Mouse (Mus musculus): ENCODE data around the gene Lefty1. TPM values are rescaled to one million over a fixed set of nuclear protein-coding genes. Genes with fewer than 3 reads are reported as not detected.
"Not testable (repeated sequence)": the region's sequence is repeated elsewhere in the genome, so short reads cannot be mapped to it uniquely, and the experiment has no call there.

The Lefty1 gene
- total RNA-seq (2022): under 1 TPM in 3 of 4 experiments, not detected in 1; 0.19 to 0.34 (median 0.24) TPM

- no peak for DNase-seq (ENCODE audit: low spot score in 2 of 2)
These were observed at the start of gene Lefty1 for GRCm38 (mm10) chr1:180934467-180935419. TSS of gene Lefty1 (plus strand) at chr1:180935022.

- DNase-seq (ENCODE audit: low spot score in 2 of 2): peak; percentile 82 to 85
These were observed 46.2 kb upstream of the Lefty1 start for GRCm38 (mm10) chr1:180888556-180889042.

- DNase-seq (ENCODE audit: low spot score in 2 of 2): no peak
These were observed 45.6 kb upstream of the Lefty1 start for GRCm38 (mm10) chr1:180889172-180889571.

- no peak for DNase-seq (ENCODE audit: low spot score in 2 of 2)
These were observed 45.0 kb upstream of the Lefty1 start for GRCm38 (mm10) chr1:180889841-180890240.

GRCm38 (mm10) chr1:180892808-180893207 is 42.0 kb upstream of the Lefty1 start, which contains the start of gene Lefty2:
TSS of gene Lefty2 (plus strand) at chr1:180893108.
- no peak for DNase-seq (ENCODE audit: low spot score in 2 of 2)

DNA sequence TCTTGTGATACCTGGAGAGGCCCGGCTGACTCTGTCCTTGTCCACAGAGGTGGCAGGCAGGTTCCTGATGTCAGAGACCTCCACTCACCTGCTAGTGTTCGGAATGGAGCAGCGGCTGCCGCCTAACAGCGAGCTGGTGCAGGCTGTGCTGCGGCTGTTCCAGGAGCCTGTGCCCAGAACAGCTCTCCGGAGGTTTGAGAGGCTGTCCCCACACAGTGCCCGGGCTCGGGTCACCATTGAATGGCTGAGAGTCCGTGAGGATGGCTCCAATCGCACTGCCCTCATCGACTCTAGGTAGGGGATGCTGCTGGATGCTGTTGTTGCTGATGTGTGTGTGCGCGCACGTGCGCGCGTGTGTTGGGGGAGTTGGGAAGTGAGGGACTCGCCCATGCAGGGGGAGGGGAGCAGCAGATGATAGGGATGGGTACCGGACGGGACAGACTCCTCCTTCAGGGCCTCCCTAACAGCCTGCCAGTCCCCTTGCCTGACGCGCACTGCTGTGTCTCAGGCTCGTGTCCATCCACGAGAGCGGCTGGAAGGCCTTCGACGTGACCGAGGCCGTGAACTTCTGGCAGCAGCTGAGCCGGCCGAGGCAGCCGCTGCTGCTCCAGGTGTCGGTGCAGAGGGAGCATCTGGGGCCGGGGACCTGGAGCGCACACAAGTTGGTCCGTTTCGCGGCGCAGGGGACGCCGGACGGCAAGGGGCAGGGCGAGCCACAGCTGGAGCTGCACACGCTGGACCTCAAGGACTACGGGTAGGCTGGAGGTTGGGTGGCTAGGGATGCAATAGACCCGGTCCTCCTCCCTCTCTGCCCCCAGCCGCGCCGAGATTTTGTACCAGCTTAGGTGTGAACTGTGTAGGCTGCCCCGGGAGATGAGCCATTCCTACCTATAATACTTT is 40.5 kb upstream of the Lefty1 start:
- DNase-seq (ENCODE audit: low spot score in 2 of 2): not testable (repeated sequence)

DNA sequence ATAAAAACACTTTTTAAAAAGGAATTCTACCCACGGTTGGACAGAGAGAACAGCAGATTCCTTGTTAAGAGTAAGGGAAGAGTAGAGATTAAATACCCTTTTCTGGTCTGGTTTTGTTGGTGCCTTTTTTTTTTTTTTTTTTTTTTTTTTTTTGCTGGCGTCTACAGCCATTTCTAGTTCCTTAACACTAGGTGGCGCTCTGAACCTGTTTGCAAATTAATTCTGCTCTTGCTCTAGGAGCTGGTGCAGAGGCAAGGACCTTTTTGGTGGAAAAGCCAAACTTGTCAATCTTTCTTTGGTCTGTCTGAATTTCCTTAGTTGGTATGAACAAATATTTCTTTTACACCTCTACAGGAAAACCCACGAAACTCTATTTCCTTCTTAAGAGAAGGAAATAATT is 33.7 kb upstream of the Lefty1 start:
- DNase-seq (ENCODE audit: low spot score in 2 of 2): no peak

- DNase-seq (ENCODE audit: low spot score in 2 of 2): no peak
These were observed 31.9 kb upstream of the Lefty1 start for GRCm38 (mm10) chr1:180902915-180903314.

GRCm38 (mm10) chr1:180903666-180904038 is 31.2 kb upstream of the Lefty1 start:
- no peak for DNase-seq (ENCODE audit: low spot score in 2 of 2)

DNA sequence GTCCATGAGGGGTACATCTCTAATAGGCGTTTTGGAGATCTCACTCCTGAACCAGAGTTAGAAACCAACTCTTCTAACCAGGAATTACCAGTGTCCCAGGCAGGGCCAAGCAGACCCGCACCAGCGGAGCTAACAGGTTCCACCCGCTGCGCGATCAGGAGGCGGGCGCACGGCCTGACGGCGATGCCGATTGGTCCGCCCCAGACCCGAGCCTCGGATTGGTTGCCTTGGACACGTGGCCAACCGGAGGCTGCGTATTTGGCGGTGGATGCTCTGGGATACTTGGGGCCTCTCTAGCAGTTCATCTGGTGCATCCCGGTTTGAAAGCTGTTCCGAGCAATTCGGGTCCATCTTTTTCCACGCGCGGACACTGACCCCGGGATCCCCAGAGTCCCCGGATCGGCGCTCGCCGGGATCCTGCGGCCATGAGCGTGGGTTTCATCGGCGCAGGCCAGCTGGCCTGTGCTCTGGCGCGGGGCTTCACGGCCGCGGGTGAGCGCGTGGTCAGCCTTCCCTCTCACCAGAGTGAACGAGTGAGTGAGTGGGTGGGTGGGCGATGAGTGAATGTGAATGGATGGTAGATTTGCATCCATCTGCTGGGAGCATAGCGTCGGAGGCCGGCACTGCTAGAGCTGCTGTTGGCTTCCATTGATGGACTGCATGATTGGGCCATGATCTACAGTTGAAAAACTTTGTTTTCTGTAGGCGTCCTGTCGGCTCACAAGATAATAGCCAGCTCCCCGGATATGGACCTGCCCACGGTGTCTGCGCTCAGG is 30.6 kb upstream of the Lefty1 start, which contains the start of gene Pycr2:
TSS of gene Pycr2 (plus strand) at position 255 of the 776 bp plus-strand sequence.
- peak; percentile 86 to 89 for DNase-seq (ENCODE audit: low spot score in 2 of 2)

DNA sequence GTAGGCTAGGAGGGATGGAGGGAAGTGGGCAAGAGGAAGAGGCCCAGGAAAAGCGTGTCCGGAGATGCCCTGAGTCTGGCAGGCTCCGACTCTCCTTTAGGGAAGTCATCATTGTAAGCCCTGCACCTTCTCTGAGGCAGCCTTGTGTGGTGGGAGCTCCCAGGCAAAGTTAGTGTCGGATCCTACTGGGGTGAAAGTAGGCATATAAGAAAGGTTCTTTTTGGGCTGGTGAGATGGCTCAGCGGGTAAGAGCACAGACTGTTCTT is 30.1 kb upstream of the Lefty1 start:
- no peak for DNase-seq (ENCODE audit: low spot score in 2 of 2)

- DNase-seq (ENCODE audit: low spot score in 2 of 2): no peak
These were observed 29.5 kb upstream of the Lefty1 start for GRCm38 (mm10) chr1:180905307-180905706.

DNA sequence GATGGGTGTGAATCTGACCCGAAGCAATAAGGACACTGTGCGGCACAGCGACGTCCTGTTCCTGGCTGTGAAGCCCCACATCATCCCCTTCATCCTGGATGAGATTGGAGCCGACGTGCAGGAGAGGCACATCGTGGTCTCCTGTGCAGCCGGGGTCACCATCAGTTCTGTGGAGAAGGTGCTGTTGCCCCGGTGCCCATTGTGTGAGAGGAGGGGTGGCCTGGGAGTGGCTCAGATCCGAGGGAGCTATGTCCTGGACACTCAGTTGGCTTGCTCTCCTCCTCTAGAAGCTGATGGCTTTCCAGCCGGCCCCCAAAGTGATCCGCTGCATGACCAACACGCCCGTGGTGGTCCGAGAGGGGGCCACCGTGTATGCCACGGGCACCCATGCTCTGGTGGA is 28.9 kb upstream of the Lefty1 start:
- DNase-seq (ENCODE audit: low spot score in 2 of 2): no peak

GRCm38 (mm10) chr1:180906461-180907147 is 28.2 kb upstream of the Lefty1 start:
- DNase-seq (ENCODE audit: low spot score in 2 of 2): no peak

DNA sequence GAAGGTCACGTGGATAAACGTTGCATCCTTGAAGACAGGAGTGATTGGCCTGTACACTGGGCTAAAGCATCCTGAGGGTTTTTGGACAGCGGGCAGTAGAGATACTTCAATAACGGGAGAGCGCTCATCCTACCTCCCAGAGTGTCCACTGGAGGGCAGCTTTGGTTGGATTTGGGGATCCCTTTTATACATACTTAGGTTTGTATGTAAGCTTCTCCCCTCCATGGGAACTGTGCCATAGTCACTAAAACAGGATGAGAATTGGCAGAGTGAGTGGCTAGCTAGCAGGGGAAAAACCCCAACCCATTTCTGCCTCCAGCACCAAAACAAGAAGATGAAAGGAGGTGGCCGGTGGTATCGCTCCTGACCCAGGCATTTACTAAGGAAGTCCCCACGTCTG is 23.7 kb upstream of the Lefty1 start:
- no peak for DNase-seq (ENCODE audit: low spot score in 2 of 2)

DNA sequence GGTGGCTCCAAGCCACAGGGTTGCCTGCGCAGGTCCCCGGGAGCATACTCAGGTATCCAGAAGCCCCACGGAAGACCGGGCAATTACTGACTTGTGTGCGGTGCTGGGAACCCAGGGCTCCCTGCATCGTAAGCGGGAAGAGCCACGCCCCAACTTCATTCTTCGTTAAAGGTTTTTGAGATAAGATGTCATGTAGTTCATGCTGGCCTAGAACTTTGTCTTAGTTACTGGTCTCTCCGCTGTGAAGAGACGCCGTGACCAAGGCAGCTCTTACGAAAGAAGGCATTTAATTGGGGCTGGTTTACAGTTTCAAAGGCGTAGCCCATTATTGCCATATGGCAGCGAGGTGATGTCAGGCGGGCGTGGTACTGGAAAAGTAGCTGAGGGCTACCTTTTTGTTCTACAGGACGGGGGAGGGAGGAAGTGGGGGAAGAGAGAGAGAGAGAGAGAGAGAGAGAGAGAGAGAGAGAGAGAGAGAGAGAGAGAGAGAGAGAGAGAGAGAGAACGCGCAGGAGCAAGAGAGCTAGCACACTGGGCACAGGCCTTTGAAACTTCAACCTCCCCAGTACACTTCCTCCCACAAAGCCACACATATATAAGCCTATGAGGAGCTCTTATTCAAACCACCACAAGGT is 23.1 kb upstream of the Lefty1 start:
- DNase-seq (ENCODE audit: low spot score in 2 of 2): no peak

GRCm38 (mm10) chr1:180912792-180913191 is 22.0 kb upstream of the Lefty1 start:
- DNase-seq (ENCODE audit: low spot score in 2 of 2): no peak

DNA sequence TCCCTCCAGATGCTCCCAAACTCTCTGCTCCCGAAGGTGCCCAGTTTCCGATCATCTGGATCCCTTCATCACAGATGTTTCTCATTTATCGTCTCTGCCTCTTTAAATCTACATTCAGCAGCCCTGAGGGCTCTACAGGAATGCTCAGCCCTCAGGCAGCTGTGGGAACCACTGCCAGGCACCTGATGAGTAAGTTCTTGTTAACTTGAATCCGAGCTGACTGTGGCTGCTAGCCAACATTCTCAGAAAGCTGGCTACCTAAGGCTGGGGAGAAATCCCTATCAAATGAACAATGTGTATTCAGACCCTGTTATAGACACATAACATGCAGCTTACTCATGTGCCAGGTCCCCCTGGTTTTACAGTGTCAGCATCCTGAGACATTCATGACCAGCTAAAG is 21.0 kb upstream of the Lefty1 start:
- no peak for DNase-seq (ENCODE audit: low spot score in 2 of 2)

DNA sequence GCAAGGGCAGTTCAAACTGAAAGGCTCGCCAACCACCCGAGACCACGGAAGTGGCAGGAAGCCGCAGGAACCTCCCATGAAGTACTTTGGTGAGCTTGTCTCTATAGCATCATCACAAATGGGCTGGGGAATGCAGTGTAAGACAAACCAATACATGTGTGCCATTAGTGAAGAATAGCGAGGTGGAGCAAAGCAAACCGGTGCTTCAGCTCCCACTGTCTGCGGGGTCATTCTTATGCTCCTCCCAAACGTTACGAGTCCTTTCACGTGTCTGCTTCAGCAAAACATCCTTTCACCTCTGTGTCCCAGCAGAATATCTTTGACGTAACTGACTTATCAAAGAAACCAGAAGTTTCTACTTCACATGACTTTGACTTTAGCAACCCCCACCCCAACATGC is 18.4 kb upstream of the Lefty1 start:
- no peak for DNase-seq (ENCODE audit: low spot score in 2 of 2)

- DNase-seq (ENCODE audit: low spot score in 2 of 2): no peak
These were observed 17.8 kb upstream of the Lefty1 start for GRCm38 (mm10) chr1:180917053-180917452.
